In genomic region chr14:50348796-50349195, GRCm38 (mm10) we compare ENCODE assay signal across 50 mouse cellular contexts. TPM values are rescaled to one million over a fixed set of nuclear protein-coding genes. Genes with fewer than 3 reads are reported as not detected.
"Had no signal": no experiment of that assay in that cellular context is flagged by ENCODE, and none has a peak within 500 bp of the region (broad histone marks: within the 10 kb centered on the region; RNA-seq: fewer than 3 reads in every experiment).

Gene Olfr735, minus strand, starts transcription at chr14:50348872.

- H3K27me3 ChIP-seq: heart, embryonic 12.5 days; heart, embryonic 13.5 days; heart, embryonic 15.5 days; hindbrain, embryonic 12.5 days; hindbrain, embryonic 15.5 days; intestine, embryonic 15.5 days; kidney, embryonic 15.5 days had no signal

- H3K9ac ChIP-seq: heart, embryonic 12.5 days; heart, embryonic 13.5 days; heart, embryonic 15.5 days; hindbrain, embryonic 12.5 days; hindbrain, embryonic 14.5 days; hindbrain, embryonic 15.5 days; intestine, embryonic 15.5 days; kidney, embryonic 15.5 days had no signal

- H3K4me3 ChIP-seq: heart, adult 2 months; heart, embryonic 10.5 days; heart, embryonic 12.5 days; heart, embryonic 13.5 days; heart, embryonic 15.5 days; hindbrain, embryonic 10.5 days; hindbrain, embryonic 12.5 days; hindbrain, embryonic 15.5 days; intestine, embryonic 15.5 days; kidney, embryonic 15.5 days; layer of hippocampus, adult 2 months had no signal

- ATAC-seq: hindbrain, postnatal 0 days; inflammation-experienced regulatory T-cells, adult 6 months; intestine, embryonic 15.5 days; intestine, embryonic 16.5 days; intestine, postnatal 0 days had no signal

- H3K4me1 ChIP-seq: heart, embryonic 10.5 days; heart, embryonic 12.5 days; heart, embryonic 13.5 days; heart, embryonic 15.5 days; hindbrain, embryonic 10.5 days; hindbrain, embryonic 12.5 days; hindbrain, embryonic 15.5 days; intestine, embryonic 15.5 days; kidney, embryonic 15.5 days had no signal

- H3K4me2 ChIP-seq: heart, embryonic 11.5 days; heart, embryonic 12.5 days; heart, embryonic 13.5 days; heart, embryonic 15.5 days; hindbrain, embryonic 12.5 days; hindbrain, embryonic 14.5 days; hindbrain, embryonic 15.5 days; intestine, embryonic 15.5 days; kidney, embryonic 15.5 days had no signal

- H3K9me3 ChIP-seq: heart, embryonic 10.5 days; heart, embryonic 12.5 days; heart, embryonic 15.5 days; hindbrain, embryonic 10.5 days; hindbrain, embryonic 12.5 days; hindbrain, embryonic 15.5 days; intestine, embryonic 15.5 days; kidney, embryonic 15.5 days had no signal

- H3K36me3 ChIP-seq: heart, embryonic 10.5 days; heart, embryonic 12.5 days; heart, embryonic 13.5 days; heart, embryonic 15.5 days; hindbrain, embryonic 10.5 days; hindbrain, embryonic 12.5 days; hindbrain, embryonic 15.5 days; intestine, embryonic 15.5 days; kidney, embryonic 15.5 days had no signal

- DNase-seq: heart, adult 2 months; heart, postnatal 10 days; heart, postnatal 14 days; heart, postnatal 36 days; heart, postnatal 4 days; kidney, adult 11 months; kidney, adult 18-20 months; kidney, adult 2 months; kidney, adult 8-10 months; kidney, adult 9 months; kidney, postnatal 10 days; kidney, postnatal 14 days; kidney, postnatal 25 days; kidney, postnatal 36 days; kidney, postnatal 4 days; layer of hippocampus, adult 9-11 months; layer of hippocampus, postnatal 36 days had no signal

- H3K27ac ChIP-seq: heart, adult 2 months; heart, embryonic 10.5 days; heart, embryonic 13.5 days; heart, embryonic 15.5 days; hindbrain, embryonic 10.5 days; hindbrain, embryonic 12.5 days; hindbrain, embryonic 14.5 days; hindbrain, embryonic 15.5 days; hindbrain, postnatal 0 days; intestine, embryonic 15.5 days; kidney, embryonic 15.5 days; kidney, postnatal 0 days; layer of hippocampus, adult 2 months had no signal

RNA-seq across cellular contexts. Expression of gene Olfr735, which starts in this region (rescaled TPM):
- total RNA-seq: heart, adult 2 months; heart, adult 8-10 months; heart, postnatal 10 days; heart, postnatal 14 days; heart, postnatal 25 days; heart, postnatal 36 days; heart, postnatal 4 days; hematopoietic stem cell, adult 5-6 weeks; hindbrain, postnatal 0 days; layer of hippocampus, adult 18-20 months; layer of hippocampus, adult 2 months; layer of hippocampus, adult 8-10 months; layer of hippocampus, postnatal 10 days; layer of hippocampus, postnatal 14 days; layer of hippocampus, postnatal 25 days; layer of hippocampus, postnatal 36 days had no signal
- polyA plus RNA-seq: heart, adult 2 months; heart, embryonic 10.5 days; heart, embryonic 11.5 days; heart, embryonic 12.5 days; heart, embryonic 13.5 days; heart, embryonic 14.5 days; heart, embryonic 15.5 days; heart, embryonic 16.5 days; heart, postnatal 0 days; hindbrain, embryonic 10.5 days; hindbrain, embryonic 11.5 days; hindbrain, embryonic 12.5 days; hindbrain, embryonic 14.5 days; hindbrain, embryonic 15.5 days; hindbrain, postnatal 0 days; inflammation-experienced regulatory T-cells, adult 6 months; intestine, embryonic 14.5 days; intestine, embryonic 15.5 days; intestine, embryonic 16.5 days; intestine, postnatal 0 days; kidney, adult 2 months; kidney, embryonic 14.5 days; kidney, embryonic 15.5 days; kidney, embryonic 16.5 days; kidney, postnatal 0 days; large intestine, adult 2 months had no signal
